Mouse (Mus musculus): ENCODE measurements around the gene Sh2d1b2. TPM values are rescaled to one million over a fixed set of nuclear protein-coding genes. Genes with fewer than 3 reads are reported as not detected.

The Sh2d1b2 gene
- polyA plus RNA-seq (2012; ENCODE audit: low replicate concordance) = not detected in 2 replicates

GRCm38 (mm10) chr1:170232688-170233087, at the start of gene Sh2d1b2:
Sh2d1b2 (plus strand) TSS chr1:170232749.

GRCm38 (mm10) chr1:170214757-170215522, 17.6 kb upstream of the Sh2d1b2 start, which contains the start of gene Uhmk1:
Uhmk1 (minus strand) TSS chr1:170215397.

GRCm38 (mm10) chr1:170277016-170277415, 44.5 kb downstream of the Sh2d1b2 start, which contains the start of gene Sh2d1b1:
Sh2d1b1 (plus strand) TSS chr1:170277320.

Other genes starting within 250 kb of the Sh2d1b2 start
- gene Ddr2, start 122.0 kb upstream of the Sh2d1b2 start, polyA plus RNA-seq (2012; ENCODE audit: low replicate concordance) = not detected in 2 replicates
- gene Uap1, start 57.8 kb upstream of the Sh2d1b2 start, polyA plus RNA-seq (2012; ENCODE audit: low replicate concordance) = 6.5 and 10.8 TPM in 2 replicates
- 6.0 TPM in 2 replicates for gene Uhmk1, start 17.4 kb upstream of the Sh2d1b2 start, polyA plus RNA-seq (2012; ENCODE audit: low replicate concordance)
- 1.4 and 1.6 TPM in 2 replicates for gene Sh2d1b1, start 44.6 kb downstream of the Sh2d1b2 start, polyA plus RNA-seq (2012; ENCODE audit: low replicate concordance)
- 1.8 and 2.0 TPM in 2 replicates for gene Gm7694, start 73.6 kb downstream of the Sh2d1b2 start, polyA plus RNA-seq (2012; ENCODE audit: low replicate concordance)
- not detected in 2 replicates for gene Spata46, start 76.1 kb downstream of the Sh2d1b2 start, polyA plus RNA-seq (2012; ENCODE audit: low replicate concordance)